Mouse (Mus musculus) heart, postnatal 0 days (tissue): ENCODE measurements around the gene Unc5cl.

Experiments
- CTCF ChIP-seq: IDR thresholded peaks from 2 replicates; pipeline ENCODE4 v1.5.1; 2016; ENCODE audit warnings: antibody characterized with exemption, control low read depth, low read depth
- EP300 ChIP-seq: IDR thresholded peaks from 2 replicates; pipeline ENCODE4 v1.6.1; 2016; ENCODE audit warnings: antibody characterized with exemption, low read depth

DNA sequence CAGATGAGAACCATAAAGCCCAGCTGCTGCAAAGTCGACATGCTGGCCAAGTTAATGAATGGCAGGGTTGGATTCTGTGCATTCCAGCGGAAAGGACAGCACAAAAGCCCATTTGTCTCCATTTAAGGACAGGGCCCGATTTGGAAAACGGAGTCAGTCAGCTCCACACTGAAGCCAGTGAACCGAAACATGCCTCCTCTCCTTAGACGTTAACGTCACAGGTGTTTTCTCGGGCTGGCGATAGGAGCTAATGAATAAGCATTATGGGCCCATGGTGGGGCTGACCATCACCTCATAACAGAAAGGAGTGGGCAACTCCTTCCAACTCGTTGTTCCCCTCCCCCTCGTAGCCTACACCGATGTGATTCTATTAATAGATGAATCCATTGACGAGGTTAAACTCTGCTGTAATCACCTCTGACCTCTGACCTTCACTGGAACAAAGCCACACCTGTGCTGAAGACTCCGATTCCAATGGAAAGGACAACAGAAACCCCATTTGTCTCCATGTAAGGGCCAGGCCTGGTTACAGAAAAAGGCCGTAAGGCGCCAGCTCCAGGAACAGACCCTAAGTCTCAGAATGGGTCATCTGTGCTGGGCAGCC lies 11.1 kb upstream of the Unc5cl start:
- TF ChIP-seq CTCF (no peak), EP300 (no peak)
